Mouse (Mus musculus) kidney, adult 9 months (tissue): ENCODE results near the gene H3f3b.
"Not testable (repeated sequence)": the region's sequence is repeated elsewhere in the genome, so short reads cannot be mapped to it uniquely, and the experiment has no call there.

ENCODE experiments used
- DNase-seq: peaks from one replicate; pipeline ENCODE4 v3.0.0; 2022

H3f3b gene

DNA sequence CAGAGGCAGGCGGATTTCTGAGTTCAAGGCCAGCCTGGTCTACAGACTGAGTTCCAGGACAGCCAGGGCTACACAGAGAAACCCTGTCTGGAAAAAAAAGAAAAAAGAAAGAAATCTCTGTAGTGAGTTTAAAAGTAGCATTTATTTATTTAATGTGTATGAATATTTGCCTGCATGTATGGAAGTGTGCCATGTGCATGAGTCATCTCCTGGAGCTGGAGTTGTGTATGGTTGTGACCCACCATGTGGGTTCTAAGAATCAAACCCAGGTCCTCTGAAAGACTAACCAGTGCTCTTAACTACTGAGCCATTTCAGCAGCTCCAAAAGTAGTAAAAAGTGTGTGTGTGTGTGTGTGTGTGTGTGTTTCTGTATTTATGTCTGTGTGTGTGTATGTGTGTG, 15.5 kb upstream of the H3f3b start:
- DNase-seq: no peak

DNA sequence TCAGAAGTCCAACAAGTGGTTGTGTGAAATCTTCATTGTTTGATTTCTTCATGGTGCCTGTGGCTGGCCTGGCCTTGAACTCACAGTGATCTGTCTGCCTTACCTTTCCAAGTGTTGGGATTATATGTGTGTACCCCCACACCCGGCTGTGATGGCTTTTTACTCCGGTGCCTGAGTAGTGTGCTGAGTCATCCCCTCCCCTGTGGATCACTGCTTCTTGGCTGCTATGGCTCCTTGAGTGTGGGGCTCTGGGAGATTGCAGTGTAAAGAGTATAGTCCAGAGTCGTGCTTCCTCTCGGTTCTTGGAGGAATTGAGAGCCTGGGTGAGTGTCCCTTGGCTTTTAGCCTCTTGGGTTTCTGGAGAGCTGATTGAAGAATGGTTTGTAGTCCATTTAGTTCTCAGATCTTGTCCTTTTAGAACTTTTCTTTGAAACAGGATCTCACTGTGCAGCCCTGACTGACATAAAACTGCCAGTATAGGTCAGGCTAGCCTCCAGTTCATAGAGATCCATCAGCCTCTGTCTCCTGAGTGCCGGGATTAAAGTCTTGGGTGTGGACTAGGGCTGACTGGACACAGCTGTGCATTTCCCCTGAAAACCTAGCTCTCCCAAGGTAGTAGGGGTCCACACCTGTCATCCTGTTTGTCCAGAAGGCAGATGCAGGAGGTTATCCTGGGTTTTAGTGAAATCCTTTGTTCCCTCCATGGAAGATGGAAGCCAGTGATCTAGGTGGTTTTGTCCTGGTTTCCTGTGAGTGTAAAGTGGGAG, 14.8 kb upstream of the H3f3b start:
- DNase-seq: no peak

DNA sequence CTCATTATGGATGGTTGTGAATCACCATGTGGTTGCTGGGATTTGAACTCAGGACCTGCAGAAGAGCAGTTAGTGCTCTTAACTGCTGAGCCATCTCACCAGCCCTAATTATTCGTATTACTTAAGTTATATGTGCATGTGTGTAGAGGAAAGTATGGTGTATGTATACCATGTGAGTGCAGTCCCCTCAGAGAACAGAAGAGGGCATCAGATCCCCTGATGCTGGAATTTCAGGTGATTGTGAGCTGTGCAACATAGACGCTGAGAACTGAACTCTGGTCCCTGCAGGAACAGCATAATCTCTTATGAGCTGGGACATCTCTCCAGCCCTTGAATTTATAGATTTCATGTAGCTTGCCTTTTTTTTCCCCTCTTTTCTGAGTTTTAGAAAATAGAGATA, 14.1 kb upstream of the H3f3b start:
- no peak for DNase-seq

- DNase-seq: no peak
These were observed 12.8 kb upstream of the H3f3b start for GRCm38 (mm10) chr11:116040593-116040992.

DNA sequence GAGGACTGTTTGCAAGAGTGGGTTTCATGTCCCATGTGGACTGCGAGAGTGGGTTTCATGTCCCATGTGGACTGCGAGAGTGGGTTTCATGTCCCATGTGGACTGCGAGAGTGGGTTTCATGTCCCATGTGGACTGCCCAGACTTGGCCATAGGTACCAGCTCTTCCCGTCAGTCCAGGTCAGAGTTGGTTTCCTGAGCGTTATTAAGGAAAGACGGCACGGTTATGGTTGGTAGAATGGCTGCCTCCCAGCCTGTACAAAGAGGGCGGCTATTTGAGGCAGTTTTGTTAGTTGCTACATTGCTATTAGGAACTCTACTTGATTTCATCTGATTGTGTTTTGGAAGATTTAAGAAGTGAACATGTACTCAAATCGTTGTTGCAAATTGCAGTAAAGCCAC, 10.1 kb upstream of the H3f3b start:
- DNase-seq: no peak

- DNase-seq: no peak
These were observed 8.9 kb upstream of the H3f3b start for GRCm38 (mm10) chr11:116036671-116037070.

DNA sequence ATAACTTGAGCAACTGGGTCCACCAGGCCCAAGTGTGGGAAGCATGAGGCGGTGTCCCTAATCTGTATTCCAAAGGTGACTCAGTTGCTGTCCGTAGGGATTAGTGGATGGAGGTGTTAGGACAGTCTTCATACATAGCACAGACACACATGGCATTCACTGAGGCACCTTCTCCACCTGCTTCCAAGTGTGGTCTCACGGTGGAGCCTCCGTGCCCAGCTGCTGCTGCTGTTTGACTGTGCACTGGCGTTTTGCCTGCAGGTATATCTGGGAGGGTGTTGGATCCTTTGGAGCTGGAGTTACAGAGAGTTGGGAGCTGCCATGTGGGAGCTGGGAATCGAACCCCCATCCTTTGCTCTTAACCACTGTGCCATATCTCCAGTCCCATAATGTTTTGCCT, 6.8 kb upstream of the H3f3b start:
- no peak for DNase-seq

DNA sequence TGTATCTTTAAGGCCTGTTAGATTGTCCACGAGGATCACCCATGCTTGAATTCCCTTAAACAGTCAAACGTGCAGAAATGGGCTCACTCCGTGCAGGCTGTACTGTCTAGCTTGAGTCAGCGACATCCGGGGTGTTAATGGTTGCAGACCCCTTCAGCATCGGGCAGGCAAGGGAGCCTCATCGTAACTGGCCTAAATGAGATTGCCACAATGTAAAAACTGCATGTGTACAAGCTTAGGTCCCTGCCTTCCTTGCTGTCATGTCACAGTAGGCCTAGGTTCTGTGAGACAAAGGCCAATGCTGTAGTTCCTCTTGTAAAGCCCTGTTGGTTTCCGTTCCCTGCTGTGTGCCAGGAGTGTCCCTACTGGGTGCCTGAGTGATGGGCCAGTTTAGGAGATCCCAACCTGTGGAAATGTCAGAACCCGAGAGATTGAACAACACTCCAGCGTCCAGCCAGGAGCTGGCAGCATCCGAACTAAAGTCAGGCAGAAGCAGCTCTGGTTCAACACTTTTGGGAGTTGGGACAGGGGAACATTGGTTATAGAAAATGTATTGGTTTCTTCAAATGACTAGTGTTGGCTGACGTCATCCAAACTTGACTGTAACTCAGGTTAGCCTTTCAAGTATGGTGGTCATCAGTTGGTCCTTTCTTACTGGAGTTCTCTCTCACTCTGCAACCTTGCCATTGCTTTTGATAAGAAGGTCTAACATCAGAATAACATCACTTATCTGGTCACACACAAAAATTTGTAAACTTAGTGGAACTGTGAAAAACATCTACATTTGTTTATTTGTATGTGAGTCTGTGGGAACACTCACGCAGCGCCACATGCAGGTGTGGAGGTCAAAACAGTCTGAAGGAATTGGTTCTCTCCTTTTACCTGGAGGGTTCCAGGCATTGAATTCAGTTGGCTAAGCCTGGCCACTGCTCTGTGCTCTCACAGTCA, 3.4 kb upstream of the H3f3b start:
- DNase-seq: no peak

DNA sequence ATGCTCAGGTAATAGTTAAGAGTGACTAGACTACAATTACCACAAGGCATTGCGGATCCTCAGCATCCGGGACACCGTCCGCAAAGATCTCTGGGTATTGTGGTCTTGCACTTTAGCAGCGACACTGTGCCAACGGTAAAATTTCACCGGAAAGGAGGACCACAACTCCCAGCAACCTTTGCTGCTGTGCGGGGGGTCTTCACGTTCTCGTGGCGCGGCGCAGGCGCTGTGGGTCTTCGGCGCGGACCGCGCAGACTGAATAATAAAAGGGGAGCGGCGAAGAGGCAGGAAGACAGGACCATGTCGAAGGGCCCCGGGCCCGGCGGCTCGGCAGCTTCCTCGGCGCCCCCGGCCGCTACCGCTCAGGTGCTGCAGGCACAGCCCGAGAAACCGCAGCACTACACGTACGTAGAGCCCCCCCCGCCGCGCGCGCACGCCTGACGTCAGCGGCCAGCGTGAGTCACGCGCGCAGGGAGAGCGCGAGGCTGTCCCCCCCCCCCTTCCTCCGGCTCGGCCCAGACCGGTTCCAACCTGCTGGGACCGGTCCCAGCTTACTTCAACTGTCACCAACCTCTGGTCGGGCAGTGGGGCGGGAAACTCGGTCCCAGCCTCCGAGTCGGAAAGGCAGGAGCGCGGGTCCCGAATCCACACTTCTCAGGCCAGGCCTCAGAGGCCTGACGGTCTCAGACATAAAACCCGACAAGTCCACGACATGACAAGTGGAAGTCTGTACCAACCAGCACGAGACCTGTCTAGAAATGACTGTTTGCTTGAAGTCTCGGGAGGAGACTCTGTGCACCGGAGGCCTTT, 2.5 kb upstream of the H3f3b start, which contains the start of gene Unk:
TSS of gene Unk (plus strand) at position 235 of the 810 bp plus-strand sequence.
- peak; percentile 99 for DNase-seq

DNA sequence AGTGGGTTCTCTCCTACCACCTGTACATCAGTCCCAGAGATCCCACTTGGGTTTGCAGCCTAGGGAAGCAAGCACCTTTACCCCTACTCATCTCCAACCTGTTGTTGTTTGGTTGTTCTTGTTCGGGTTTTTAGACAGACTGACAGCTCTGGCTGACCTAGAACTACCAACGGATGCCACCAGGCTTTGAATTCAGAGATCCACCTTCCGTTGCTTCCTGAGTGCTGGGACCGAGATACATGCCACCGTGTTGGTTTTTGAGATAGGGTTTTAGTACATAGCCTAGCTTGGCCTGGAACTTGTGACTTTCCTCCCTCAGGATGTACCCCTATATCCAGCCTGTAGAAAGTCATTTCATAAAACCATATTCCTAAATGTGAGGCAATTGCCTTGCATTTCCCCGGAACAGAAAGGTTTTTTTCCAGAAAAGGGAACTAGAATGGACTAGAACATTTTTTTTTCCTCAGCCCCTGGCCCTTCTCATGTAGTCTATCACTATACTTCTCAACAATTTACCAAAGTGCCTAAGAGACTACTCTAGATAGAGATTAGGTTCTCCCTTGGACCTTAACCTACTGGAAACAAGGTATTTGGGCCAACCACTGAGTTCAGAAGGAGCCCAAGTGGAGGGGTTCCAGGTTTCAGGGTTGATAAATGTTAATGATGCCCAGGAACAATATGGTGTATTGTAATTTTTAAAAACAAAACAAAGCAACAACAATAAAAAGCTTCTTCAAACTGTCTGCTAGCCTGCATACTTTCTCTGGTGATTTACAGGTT, 1.5 kb upstream of the H3f3b start:
- no peak for DNase-seq

GRCm38 (mm10) chr11:116028177-116028865, 559 bp upstream of the H3f3b start:
- DNase-seq: no peak

DNA sequence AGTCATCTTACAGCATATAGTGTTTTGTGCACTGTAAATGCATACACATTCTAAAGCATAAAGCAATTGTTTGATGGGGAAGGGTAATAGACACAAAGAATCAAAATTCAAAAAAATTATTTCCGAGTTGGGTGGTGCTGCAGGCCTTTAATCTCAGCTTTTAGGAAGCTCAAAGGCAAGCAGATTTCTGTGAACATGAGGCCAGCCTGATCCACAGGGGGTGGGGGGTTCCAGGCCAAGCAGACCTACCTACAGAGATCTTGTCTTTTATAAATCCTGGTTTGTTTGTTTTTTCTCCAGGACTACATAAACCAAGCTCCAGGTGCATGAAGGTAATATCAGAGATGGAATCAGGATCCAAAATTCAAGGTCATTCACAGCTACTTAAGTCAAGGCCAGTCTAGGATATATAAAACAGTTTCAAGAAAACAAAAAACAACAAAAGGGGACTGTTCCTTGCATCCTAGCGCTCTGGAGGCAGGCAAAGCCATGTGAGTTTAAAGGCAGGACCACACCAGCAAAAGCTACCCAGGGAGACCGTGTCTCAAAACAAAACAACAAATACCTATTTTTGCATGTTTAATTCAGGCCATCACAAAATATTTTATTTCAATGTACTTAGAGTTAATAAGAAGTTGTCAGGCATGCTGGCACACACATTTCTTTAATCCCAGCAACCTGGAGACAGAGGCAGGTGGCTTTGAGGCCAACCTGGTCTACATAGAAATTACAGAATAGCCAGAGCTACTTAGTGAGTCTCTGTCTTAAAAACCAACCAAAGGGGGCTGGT, 2.5 kb downstream of the H3f3b start:
- DNase-seq: no peak

DNA sequence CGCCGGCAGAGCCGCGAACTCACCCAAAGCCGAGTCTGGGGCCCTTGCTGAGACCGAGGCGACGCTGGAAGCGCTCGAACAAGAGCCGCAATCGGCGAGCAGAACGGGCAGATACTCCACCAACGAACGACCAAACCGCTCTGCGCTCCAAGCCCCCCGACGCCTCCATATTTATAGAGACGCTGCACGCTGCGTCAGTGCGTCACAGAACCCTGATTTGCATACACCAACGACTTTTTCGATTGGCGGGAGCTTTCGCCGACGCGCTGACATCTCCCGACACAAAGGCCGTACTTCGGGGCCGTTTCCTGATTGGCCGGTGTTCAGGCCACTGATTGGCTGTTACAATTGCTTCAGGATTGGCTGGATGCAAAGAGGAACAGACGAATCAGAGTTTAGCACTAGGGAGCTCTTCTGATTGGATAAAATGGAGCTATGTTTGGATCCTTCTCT, 3.4 kb downstream of the H3f3b start:
- peak; percentile 99 for DNase-seq

DNA sequence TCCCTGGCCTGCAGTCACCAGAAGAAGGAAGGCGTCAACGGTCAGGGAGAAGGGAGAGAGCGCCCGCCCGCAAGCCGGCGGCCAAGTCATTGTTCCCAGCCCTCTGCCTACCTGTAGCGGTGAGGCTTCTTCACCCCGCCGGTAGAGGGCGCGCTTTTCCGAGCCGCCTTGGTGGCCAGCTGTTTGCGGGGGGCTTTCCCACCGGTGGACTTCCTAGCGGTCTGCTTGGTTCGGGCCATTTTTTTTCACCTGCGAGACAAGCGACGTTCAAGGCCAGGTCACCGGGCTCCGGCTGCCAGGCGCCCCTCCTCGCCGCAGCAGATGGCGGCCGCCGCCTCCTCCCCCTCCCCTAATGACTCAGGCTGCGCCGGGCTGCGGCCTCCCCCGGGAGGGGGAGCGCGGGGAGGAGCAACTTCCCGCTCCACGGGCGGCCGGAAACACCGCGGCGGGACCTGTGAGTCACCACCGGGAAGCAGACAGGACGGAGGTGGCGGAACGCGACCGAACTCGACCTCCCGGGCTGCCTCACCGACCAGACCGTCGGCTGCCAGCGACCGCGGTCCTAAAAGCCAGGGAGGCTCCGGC, 3.9 kb downstream of the H3f3b start:
- peak; percentile 79 for DNase-seq

GRCm38 (mm10) chr11:116023074-116023770, 4.5 kb downstream of the H3f3b start:
- not testable (repeated sequence) for DNase-seq

DNA sequence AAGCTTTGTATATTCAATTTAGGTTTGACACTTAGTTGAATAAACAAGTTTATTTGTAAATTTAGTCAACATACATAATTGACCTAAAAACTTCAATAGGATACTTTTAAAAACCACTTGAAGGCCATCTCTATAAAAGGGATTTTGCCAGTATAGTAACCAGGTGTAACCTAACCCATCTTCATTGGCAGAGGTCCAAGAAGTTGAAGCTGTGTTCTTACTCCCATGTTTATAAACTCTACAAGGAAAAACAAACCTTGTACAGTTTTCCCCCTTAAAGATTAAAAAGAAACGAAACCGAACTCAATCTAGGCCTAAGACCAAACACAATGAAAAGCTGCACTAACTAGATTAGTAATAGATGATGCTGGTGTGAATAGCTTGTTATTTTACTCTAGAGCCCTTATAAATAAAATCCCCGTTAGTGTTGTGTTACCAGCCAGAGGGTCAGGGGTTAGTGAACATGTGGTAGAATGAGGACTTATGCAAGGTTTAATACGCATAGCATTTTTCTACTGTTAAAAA, 5.4 kb downstream of the H3f3b start:
- DNase-seq: no peak

DNA sequence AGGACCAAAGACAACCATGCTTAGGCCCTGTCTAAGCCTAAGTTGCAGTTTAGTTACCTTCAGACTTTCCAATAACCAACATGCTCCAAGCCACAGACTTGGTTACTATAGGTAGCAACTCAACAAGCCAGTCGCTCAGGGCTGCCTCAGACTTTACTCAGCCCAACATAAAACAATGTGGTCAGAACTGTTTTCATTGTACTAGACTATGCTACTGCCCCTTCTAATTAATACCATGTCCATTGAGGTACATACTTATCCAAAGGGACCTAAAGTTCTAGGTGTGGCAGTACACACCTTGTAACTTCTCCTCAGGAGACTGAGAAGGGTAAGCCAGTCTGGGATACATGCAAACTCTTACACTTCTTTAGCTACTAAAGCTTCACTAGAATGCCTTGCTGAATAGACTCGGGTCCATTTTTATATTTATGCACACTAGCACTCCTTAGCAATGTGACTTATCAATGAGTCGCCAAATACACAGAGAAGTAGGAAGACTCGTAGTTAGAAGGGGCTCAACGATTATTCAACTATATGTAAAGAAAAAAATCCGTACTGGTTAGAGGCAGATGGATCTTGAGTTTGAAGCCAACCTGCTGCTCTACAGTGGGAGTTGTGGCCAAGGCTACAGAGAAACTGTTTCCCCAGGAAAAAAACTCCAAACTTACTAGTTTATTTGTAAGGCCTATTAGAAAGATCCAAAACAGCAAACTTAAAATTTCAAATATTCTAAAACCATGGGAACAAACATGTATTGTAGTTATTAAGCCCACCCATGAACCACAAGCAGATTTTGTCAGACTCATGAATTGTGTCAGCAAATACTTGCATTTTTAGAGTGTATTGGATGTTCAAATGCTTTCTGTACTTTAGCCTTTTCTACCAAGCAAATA, 6.2 kb downstream of the H3f3b start:
- no peak for DNase-seq

DNA sequence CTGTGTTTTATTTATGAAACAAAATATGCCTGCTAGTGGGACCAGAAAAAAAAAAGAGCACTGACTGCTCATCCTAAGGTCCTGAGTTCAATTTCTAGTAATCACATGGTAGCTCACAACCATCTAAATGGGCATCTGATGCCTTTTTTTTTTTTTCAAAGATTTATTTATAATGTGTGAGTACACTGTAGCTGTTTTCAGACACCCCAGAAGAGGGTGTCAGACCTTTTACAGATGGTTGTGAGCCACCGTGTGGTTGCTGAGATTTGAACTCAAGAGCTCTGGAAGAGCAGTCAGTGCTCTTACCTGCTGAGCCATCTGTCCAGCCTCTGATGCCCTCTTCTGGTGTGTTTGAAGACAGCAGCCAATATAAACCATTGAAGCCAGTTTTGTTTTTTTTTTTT, 7.2 kb downstream of the H3f3b start:
- no peak for DNase-seq
